Mouse (Mus musculus) G1E (cell line): Measurements from ENCODE around the gene Blnk. TPM values are rescaled to one million over a fixed set of nuclear protein-coding genes. Genes with fewer than 3 reads are reported as not detected.

ENCODE experiments used
- ATAC-seq: 2 replicates; pipeline ENCODE4 v1.8.0; 2016; ENCODE audit warnings: mild to moderate bottlenecking; ENCODE audit not compliant: insufficient number of reproducible peaks, poor library complexity, low FRiP score, severe bottlenecking; ENCODE audit errors: extremely low read depth
- DNase-seq: peaks from one replicate; pipeline ENCODE4 v3.0.0; 2012; ENCODE audit warnings: low spot score
- H3K27me3 ChIP-seq: 2 replicates; pipeline ENCODE4 v1.6.1; 2012; ENCODE audit warnings: mild to moderate bottlenecking, low read length, inconsistent platforms; ENCODE audit not compliant: insufficient read depth
- H3K36me3 ChIP-seq: replicated peaks from 2 replicates; pipeline ENCODE3; 2012; ENCODE audit warnings: mild to moderate bottlenecking, inconsistent platforms
- H3K4me1 ChIP-seq: 2 replicates; pipeline ENCODE4 v1.6.1; 2012; ENCODE audit warnings: low read depth, low read length, inconsistent platforms, mixed read lengths; ENCODE audit not compliant: insufficient read depth
- H3K4me3 ChIP-seq: 2 replicates; pipeline ENCODE4 v1.5.1; 2012; ENCODE audit warnings: low read depth, mild to moderate bottlenecking, inconsistent platforms, low read length, moderate library complexity, mixed read lengths
- H3K9me3 ChIP-seq: replicated peaks from 2 replicates; pipeline ENCODE4 v1.6.1; 2012; ENCODE audit warnings: inconsistent platforms
- CTCF ChIP-seq: IDR thresholded peaks from 2 replicates; pipeline ENCODE4 v1.5.1; 2012; ENCODE audit warnings: low read depth, low read length, inconsistent platforms, mixed read lengths
- GATA1 ChIP-seq: IDR thresholded peaks from 2 replicates; pipeline ENCODE4 v1.6.1; 2012; ENCODE audit warnings: borderline replicate concordance, low read length, inconsistent platforms, mixed read lengths
- GATA2 ChIP-seq: IDR thresholded peaks from 2 replicates; pipeline ENCODE4 v1.6.1; 2012; ENCODE audit warnings: low read depth, low read length, inconsistent platforms, borderline replicate concordance
- POLR2AphosphoS5 ChIP-seq: IDR thresholded peaks from 2 replicates; pipeline ENCODE4 v1.6.1; 2012; ENCODE audit warnings: low read depth, low read length, inconsistent platforms; ENCODE audit not compliant: insufficient replicate concordance
- TAL1 ChIP-seq: conservative IDR thresholded peaks from 2 replicates; pipeline ENCODE4 v1.6.1; 2012; ENCODE audit warnings: low read depth, low read length, inconsistent platforms, mixed read lengths
- polyA plus RNA-seq: library from polyadenylated mRNA; stranded (reverse); fragments of >175 nt; gene quantifications from 2 replicates; pipeline ENCODE4 v1.2.3, GENCODE M21; 2012
- total RNA-seq, 2 experiments: library from RNA; stranded (forward) in 1 of 2; stranded (reverse) in 1 of 2; fragments of 200-1000 nt in 1 of 2; fragments of >200 nt in 1 of 2; fragmentation: Nextera tagmentation in 1 of 2; gene quantifications; 2 replicates each; pipeline ENCODE4 v1.2.3; 2014 to 2017

The Blnk gene
- total and polyA plus RNA-seq, 3 experiments: 0.15 to 0.44 TPM; not detected in 1

DNA sequence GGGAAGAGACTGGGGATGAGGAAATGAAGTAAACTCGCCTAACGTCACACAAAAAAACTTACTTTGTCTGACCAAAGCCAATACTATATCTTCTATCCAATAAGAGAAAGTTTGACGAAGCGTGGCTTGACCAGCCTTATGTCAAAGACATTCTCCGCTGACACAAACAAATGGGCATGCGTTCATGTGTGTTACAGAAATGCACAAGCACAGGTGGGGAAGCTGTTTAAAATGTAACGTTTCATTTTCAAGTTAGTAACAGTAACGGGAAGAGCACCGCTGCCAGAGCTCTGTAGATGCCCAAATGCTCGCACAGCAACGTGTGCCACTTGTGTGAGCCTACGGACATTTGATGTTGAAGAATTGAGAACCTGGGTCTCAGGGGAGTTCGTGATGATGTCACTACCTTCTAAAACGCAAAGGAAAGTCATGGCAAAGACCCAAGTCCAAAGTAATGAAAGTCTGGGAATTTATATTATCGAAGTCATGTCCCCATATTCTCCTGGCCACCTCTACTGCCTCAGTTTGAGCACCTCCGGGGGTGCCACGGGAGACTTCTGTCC, 3.5 kb downstream of the Blnk start:
- no peak overlapping the region for H3K4me3 ChIP-seq
- no peak for TF ChIP-seq POLR2AphosphoS5
- no peak for TF ChIP-seq TAL1
- no peak for TF ChIP-seq CTCF
- TF ChIP-seq GATA1: no peak
- TF ChIP-seq GATA2: no peak
- no peak for ATAC-seq
- no peak for DNase-seq
- no peaks in the 10 kb centered on the region for H3K36me3 ChIP-seq
- no peaks in the 10 kb centered on the region for H3K4me1 ChIP-seq
- H3K27me3 ChIP-seq: peaks cover 2% of the 10 kb centered on the region
- no peaks in the 10 kb centered on the region for H3K9me3 ChIP-seq

DNA sequence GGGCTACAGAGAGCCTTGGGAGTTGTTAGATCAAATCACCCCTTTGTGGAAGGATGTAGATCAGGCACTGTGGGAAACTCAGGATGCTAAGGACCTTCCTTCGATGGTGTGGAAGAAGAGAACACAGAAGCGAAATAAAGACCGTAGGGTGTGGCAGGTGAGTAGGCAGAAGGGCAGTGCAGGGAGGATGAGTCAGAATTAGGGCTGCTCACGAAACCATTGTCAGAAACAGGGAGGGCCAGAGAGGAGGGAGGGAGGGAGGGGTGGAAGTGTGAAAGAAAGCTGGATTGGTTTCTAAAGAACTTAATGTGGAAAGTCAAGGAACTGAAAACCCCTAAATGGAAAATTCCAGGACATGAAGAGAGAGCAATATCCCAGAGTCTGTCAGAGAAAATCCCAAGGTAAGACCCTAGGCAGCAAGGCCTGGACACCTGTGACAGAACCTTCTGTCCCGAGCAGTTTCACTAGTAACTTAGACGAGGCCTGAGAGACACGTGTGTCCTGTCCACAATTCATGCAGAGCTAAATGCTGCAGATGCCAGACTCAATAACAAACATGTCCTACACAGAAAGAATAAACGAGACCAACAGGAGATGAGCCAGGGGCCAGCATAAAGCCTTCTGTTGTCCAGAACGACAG, 4.3 kb downstream of the Blnk start:
- ATAC-seq (no peak), DNase-seq (no peak)
- no peak for TF ChIP-seq CTCF
- no peak for TF ChIP-seq POLR2AphosphoS5
- TF ChIP-seq TAL1: no peak
- no peak for TF ChIP-seq GATA2
- no peak for TF ChIP-seq GATA1
- Histone ChIP-seq H3K36me3 (no peaks in the 10 kb centered on the region), H3K4me3 (no peak overlapping the region), H3K4me1 (no peaks in the 10 kb centered on the region), H3K9me3 (no peaks in the 10 kb centered on the region), H3K27me3 (peaks cover 2% of the 10 kb centered on the region)

DNA sequence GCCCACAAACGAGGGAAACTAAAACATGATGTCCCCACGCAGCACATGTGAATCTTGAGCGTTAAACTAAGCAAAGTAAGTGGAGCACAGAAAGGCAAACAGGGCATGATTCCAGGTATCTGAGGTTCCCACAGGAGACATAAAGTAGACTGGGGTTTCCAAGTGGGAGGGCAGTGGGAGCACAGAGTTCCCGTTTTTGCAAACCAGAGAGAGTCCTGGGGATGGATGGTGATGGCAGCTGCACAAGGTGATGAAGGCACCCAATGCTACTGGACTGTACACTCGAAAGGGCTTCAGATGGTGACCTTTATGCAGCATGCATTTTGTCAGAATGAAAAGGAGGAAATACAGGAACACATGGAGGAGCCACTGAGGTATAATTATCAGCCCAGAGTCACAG, 5.5 kb downstream of the Blnk start:
- no peak overlapping the region for H3K4me3 ChIP-seq
- DNase-seq (no peak), ATAC-seq (no peak)
- H3K9me3 ChIP-seq: no peaks in the 10 kb centered on the region
- no peaks in the 10 kb centered on the region for H3K4me1 ChIP-seq
- TF ChIP-seq GATA2 (no peak), TAL1 (no peak), CTCF (no peak), POLR2AphosphoS5 (no peak), GATA1 (no peak)
- no peaks in the 10 kb centered on the region for H3K36me3 ChIP-seq
- H3K27me3 ChIP-seq: peaks cover 2% of the 10 kb centered on the region; the same call in 1 of the 2 replicates

DNA sequence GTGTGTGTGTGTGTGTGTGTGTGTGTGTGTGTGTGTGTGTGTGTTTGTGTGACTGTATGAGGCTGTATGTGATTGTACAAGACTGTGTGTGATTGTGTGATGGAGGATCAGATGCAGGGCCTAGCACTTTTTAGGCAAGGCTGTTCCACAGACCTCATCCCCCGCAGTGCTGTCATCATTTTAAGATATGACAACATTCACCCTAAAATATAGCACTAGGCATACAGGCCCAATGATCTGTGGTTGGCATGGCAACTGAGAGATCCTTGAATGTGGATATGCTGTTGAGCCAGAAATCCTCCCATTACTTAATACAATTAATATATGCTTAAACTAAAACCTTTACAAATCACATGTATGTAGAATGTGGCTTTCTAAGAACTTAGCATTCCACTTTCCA, 9.8 kb downstream of the Blnk start:
- Histone ChIP-seq H3K36me3 (no peaks in the 10 kb centered on the region), H3K27me3 (peaks cover 10% of the 10 kb centered on the region), H3K9me3 (no peaks in the 10 kb centered on the region), H3K4me3 (no peak overlapping the region), H3K4me1 (no peaks in the 10 kb centered on the region)
- TF ChIP-seq GATA2 (no peak), TAL1 (no peak), GATA1 (no peak), CTCF (no peak), POLR2AphosphoS5 (no peak)
- no peak for DNase-seq
- ATAC-seq: no peak

DNA sequence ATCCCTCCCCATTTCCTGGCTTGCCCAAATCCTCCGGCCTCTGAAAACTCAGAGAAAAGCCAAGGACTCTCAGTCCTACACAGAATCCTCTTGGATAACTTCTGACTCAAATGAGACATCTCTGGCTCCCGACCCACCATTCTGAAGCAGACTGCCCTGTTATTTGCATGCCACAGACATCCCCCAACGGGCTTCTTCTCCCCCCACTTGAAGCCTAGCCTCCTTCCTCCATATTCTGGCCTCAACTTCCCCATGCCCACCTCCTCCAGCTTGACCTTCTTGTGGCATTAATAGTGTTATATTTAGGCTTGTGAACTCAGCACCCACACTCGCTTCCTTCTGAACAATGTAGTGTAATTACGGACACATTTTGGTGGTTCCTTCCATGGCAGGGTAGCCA, 13.7 kb downstream of the Blnk start:
- no peak for ATAC-seq
- Histone ChIP-seq H3K9me3 (no peaks in the 10 kb centered on the region), H3K4me1 (no peaks in the 10 kb centered on the region), H3K4me3 (no peak overlapping the region), H3K27me3 (peaks cover 8% of the 10 kb centered on the region), H3K36me3 (no peaks in the 10 kb centered on the region)
- TF ChIP-seq TAL1: no peak
- no peak for TF ChIP-seq GATA1
- no peak for TF ChIP-seq CTCF
- no peak for TF ChIP-seq GATA2
- no peak for TF ChIP-seq POLR2AphosphoS5
- DNase-seq: no peak

DNA sequence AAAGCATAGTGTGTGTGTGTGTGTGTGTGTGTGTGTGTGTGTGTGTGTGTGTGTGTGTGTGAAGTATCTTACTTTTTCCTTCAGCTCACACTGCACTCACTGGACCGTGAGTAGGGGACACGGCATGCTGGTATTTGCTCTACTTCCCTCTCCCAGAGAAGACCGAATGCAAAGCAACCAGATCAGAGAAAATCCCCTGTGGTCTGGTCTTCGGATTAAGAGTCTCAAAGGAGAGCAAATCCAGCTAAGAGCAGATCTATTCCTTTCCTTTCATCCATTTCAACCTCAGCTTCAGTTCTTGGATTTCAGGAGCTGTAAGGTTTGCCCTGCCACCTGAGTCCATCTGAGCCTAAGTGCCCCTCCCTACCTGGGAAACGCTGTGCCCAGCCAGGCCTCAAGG, 16.3 kb downstream of the Blnk start:
- Histone ChIP-seq H3K9me3 (no peaks in the 10 kb centered on the region), H3K27me3 (peaks cover 8% of the 10 kb centered on the region), H3K4me1 (no peaks in the 10 kb centered on the region), H3K36me3 (no peaks in the 10 kb centered on the region), H3K4me3 (no peak overlapping the region)
- no peak for ATAC-seq
- no peak for TF ChIP-seq CTCF
- no peak for TF ChIP-seq GATA2
- no peak for TF ChIP-seq POLR2AphosphoS5
- TF ChIP-seq TAL1: no peak
- TF ChIP-seq GATA1: no peak
- no peak for DNase-seq
